Mouse (Mus musculus) spleen, adult 2 months (tissue): Measurements from ENCODE around the gene Zfp239.

Source experiments
- CTCF ChIP-seq: fragments of 200-500 bp; IDR thresholded peaks from 2 replicates; pipeline ENCODE4 v1.5.1; 2011; ENCODE audit warnings: mild to moderate bottlenecking, inconsistent platforms; ENCODE audit not compliant: insufficient read depth, insufficient read length, insufficient replicate concordance; ENCODE audit errors: extremely low read depth
- POLR2A ChIP-seq: fragments of 200-500 bp; IDR thresholded peaks from 2 replicates; pipeline ENCODE4 v1.6.1; 2011; ENCODE audit warnings: low read depth, low read length, inconsistent platforms

GRCm38 (mm10) chr6:117905260-117905930 is 43.5 kb downstream of the Zfp239 start:
- no peak for TF ChIP-seq CTCF
- TF ChIP-seq POLR2A: no peak
